Mouse (Mus musculus) stomach, postnatal 0 days (tissue): ENCODE measurements around the gene Asb16.

Experiments
- CTCF ChIP-seq: IDR thresholded peaks from 2 replicates; pipeline ENCODE4 v1.5.1; 2016; ENCODE audit warnings: antibody characterized with exemption, low read depth, mild to moderate bottlenecking, moderate library complexity
- EP300 ChIP-seq: optimal IDR thresholded peaks from 2 replicates; pipeline ENCODE3; 2016; ENCODE audit warnings: antibody characterized with exemption

- TF ChIP-seq CTCF, result no peak
- TF ChIP-seq EP300, result no peak
Observed at GRCm38 (mm10) chr11:102221243-102221953, 47.1 kb upstream of the Asb16 start.
